Mouse (Mus musculus) midbrain, embryonic 10.5 days (tissue): Measurements from ENCODE around the gene Stk39. TPM values are rescaled to one million over a fixed set of nuclear protein-coding genes. Genes with fewer than 3 reads are reported as not detected.

Experiments used
- DNase-seq: peaks from one replicate; pipeline ENCODE4 v3.0.0-alpha.2; 2017; ENCODE audit warnings: low spot score
- H3K27ac ChIP-seq: fragments of 300-500 bp; sonication (generic); replicated peaks from 2 replicates; pipeline ENCODE4 v1.5.1; 2016; ENCODE audit warnings: mild to moderate bottlenecking
- H3K27me3 ChIP-seq: fragments of 300-500 bp; sonication (generic); 2 replicates; pipeline ENCODE4 v1.6.1; 2016; ENCODE audit warnings: low read depth, mild to moderate bottlenecking; ENCODE audit not compliant: poor library complexity, severe bottlenecking
- H3K36me3 ChIP-seq: fragments of 300-500 bp; sonication (generic); 2 replicates; pipeline ENCODE4 v1.6.1; 2016; ENCODE audit warnings: mild to moderate bottlenecking, moderate library complexity
- H3K4me1 ChIP-seq: fragments of 300-500 bp; sonication (generic); 2 replicates; pipeline ENCODE4 v1.6.1; 2016
- H3K4me3 ChIP-seq: fragments of 300-500 bp; sonication (generic); 2 replicates; pipeline ENCODE4 v1.5.1; 2016; ENCODE audit warnings: mild to moderate bottlenecking, moderate library complexity
- H3K9me3 ChIP-seq: fragments of 300-500 bp; sonication (generic); replicated peaks from 2 replicates; pipeline ENCODE4 v1.6.1; 2016; ENCODE audit warnings: mild to moderate bottlenecking
- WGBS: fragments of 180-500 bp; shearing (Covaris S2); methylation state at CpG from one replicate; pipeline ENCODE4 v1.1.7; 2016; 5-methylcytosine and 5-hydroxymethylcytosine counted together
- polyA plus RNA-seq: library from polyadenylated mRNA; unstranded; fragments of >200 nt; fragmentation: Nextera tagmentation; extraction: Ambion mirVana; gene quantifications from 2 replicates; pipeline ENCODE4 v1.2.1, GENCODE M21; 2016

The Stk39 gene
- polyA plus RNA-seq, 1 experiment from 2014 or later = 30.1 TPM

DNA sequence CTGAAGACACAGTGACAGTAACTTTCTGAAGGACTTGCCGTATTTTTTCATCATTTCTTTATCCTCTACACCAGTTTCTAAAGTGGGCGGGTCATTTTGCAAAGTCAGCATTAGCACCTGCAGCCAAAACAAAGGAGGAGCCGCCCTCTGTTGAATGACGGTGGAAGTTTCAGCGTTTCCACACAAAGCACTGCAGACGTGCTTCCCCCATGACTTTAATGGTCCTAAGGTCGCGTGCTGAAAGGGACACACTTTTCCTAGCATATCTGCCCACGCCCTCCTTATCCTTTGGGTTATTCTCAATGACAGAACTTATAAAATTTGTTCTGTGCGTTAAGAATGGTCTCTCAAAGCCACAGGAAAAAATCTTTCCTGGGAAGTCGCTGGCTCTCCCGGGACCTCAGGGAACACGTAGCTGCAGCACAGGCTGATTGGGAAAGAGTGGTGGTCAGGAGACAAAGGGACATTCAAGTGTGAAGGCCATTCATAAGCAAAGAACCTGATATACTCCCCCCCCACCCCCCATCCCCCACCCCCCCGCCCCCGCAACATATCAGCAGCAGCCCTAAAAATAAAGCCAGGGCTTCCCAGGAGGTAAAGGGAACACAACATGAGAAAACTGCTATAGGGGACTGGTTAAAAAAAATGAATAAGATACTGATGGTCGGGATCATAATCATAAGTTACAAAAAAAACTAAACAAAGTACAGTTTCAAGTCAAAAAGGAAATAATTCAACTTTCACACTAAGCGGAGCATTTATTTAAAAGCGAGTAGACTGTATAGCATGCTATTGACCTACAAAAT lies 105.8 kb downstream of the Stk39 start:
- no peaks in the 10 kb centered on the region for H3K27me3 ChIP-seq
- no peaks in the 10 kb centered on the region for H3K9me3 ChIP-seq
- whole genome bisulfite sequencing = 5% methylated on average over 18 of the region's 18 CpGs
- H3K4me3 ChIP-seq = peak overlapping the region; percentile 52
- H3K36me3 ChIP-seq = no peaks in the 10 kb centered on the region; the same call in 1 of the 2 replicates
- DNase-seq = peak; percentile 71
- peak overlapping the region; percentile 91 for H3K27ac ChIP-seq
- H3K4me1 ChIP-seq = peaks cover 89% of the 10 kb centered on the region

DNA sequence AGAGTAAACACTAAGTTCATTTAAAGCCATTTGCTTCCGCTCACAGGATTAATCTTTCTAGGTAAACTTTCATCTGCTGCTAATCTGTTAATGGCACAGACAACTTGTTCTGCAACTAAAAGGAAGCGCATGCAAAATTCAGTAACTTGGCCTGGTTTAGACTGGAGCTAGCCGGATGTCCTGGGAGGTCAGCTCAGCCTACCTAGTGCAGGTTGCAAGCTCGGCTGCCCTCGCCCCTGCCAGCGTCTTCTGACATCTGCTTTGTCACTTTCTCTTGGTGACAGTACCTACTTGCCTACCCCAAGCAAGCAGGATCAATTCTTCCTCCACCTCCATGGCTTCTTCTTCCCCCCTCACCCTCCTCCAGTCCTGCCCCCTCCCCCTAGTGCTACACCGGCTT lies 106.6 kb downstream of the Stk39 start:
- Histone ChIP-seq H3K4me3 (peak overlapping the region; percentile 52), H3K27me3 (no peaks in the 10 kb centered on the region), H3K27ac (peak overlapping the region; percentile 91), H3K36me3 (no peaks in the 10 kb centered on the region; the same call in 1 of the 2 replicates), H3K4me1 (peaks cover 86% of the 10 kb centered on the region), H3K9me3 (no peaks in the 10 kb centered on the region)
- DNase-seq = peak; percentile 37
- 20% methylated on average over 7 of the region's 7 CpGs for WGBS

- Histone ChIP-seq H3K4me1 (peaks cover 74% of the 10 kb centered on the region), H3K9me3 (no peaks in the 10 kb centered on the region), H3K36me3 (peaks cover 3% of the 10 kb centered on the region), H3K27me3 (no peaks in the 10 kb centered on the region), H3K27ac (peak overlapping the region; percentile 68), H3K4me3 (peak overlapping the region; percentile 36)
- peak; percentile 60 for DNase-seq
- WGBS = 19% methylated on average over 12 of the region's 12 CpGs
Measured at GRCm38 (mm10) chr2:68364181-68364900, 107.7 kb downstream of the Stk39 start.

- WGBS = 85% methylated on average over 4 of the region's 4 CpGs
- H3K27me3 ChIP-seq = no peaks in the 10 kb centered on the region
- no peak for DNase-seq
- peaks cover 66% of the 10 kb centered on the region for H3K4me1 ChIP-seq
- H3K27ac ChIP-seq = no peak overlapping the region
- no peak overlapping the region for H3K4me3 ChIP-seq
- H3K36me3 ChIP-seq = peaks cover 14% of the 10 kb centered on the region
- no peaks in the 10 kb centered on the region for H3K9me3 ChIP-seq
Measured at GRCm38 (mm10) chr2:68363159-68363558, 108.9 kb downstream of the Stk39 start.

GRCm38 (mm10) chr2:68361701-68362100 lies 110.4 kb downstream of the Stk39 start:
- WGBS = 60% methylated on average over 5 of the region's 5 CpGs

DNA sequence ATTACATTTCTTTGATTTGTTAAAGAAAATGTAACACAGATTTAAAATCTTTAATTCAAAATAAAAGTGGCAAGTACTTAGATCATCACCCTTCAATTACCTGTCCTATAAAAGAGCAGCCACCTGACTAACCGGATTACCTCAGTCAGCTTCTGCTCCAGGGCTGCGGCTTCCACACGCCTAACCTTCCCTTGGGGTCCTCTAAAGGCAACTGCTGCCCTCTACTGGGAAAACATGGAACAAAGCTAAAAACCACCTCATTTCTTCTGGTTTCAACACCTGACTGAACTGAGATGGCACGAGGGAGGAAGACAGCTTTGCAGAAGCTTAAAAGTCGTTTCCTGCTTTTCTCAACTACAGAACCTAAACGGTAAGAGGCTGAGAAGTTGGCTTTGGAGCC lies 121.4 kb downstream of the Stk39 start:
- no peaks in the 10 kb centered on the region for H3K27me3 ChIP-seq
- peak; percentile 45 for DNase-seq
- H3K4me1 ChIP-seq = peaks cover 39% of the 10 kb centered on the region
- no peak overlapping the region for H3K27ac ChIP-seq
- no peak overlapping the region for H3K4me3 ChIP-seq
- no peaks in the 10 kb centered on the region for H3K9me3 ChIP-seq
- WGBS = 11% methylated on average over 6 of the region's 6 CpGs
- peaks cover 47% of the 10 kb centered on the region for H3K36me3 ChIP-seq

More at GRCm38 (mm10) chr2:68361701-68362100, 110.4 kb downstream of the Stk39 start:
- peak overlapping the region; percentile 61; the same call in 1 of the 2 replicates for H3K27ac ChIP-seq
- DNase-seq = no peak
- no peaks in the 10 kb centered on the region for H3K27me3 ChIP-seq
- H3K9me3 ChIP-seq = no peaks in the 10 kb centered on the region
- H3K4me3 ChIP-seq = no peak overlapping the region
- peaks cover 52% of the 10 kb centered on the region for H3K4me1 ChIP-seq
- peaks cover 24% of the 10 kb centered on the region for H3K36me3 ChIP-seq

DNA sequence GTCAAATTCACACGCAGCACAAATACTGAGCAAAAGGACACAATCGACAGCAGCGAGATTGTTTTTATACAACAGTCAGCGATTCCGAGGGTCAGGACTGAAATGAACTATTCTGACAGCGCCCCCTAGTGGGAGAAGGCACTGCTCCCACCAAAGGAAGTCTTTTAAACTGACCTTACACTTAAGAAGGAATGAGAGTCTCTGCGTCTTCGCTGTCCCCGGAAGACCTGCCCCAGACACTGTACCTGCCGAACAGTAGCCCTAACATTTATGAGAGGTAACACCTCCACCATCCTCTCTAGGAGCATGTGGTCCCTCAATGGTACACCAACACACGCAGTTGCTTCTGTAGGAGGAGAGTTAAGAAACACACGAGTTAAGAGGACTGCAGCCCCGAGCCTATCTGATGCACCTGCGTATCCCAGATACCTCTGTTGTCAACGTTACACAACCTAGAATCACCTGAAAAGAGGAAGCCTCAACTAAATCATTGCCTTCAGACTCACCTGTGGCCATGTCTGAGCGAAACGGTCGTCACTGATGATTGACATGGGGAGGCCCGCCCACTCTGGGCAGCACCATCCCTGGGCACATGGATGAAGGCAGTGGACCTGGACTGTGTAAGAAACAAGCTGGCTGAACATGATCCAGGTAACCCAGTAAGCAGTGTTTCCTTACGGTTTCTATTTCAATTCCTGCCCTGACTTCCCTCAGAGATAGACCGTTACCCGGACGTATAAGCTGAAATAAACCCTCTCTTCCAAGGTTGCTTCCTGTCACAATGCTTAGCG lies 122.3 kb downstream of the Stk39 start:
- Histone ChIP-seq H3K9me3 (no peaks in the 10 kb centered on the region), H3K27me3 (no peaks in the 10 kb centered on the region), H3K36me3 (peaks cover 49% of the 10 kb centered on the region), H3K4me1 (peaks cover 47% of the 10 kb centered on the region), H3K4me3 (no peak overlapping the region), H3K27ac (peak overlapping the region; percentile 85; the same call in 1 of the 2 replicates)
- DNase-seq = peak; percentile 76
- 61% methylated on average over 24 of the region's 24 CpGs for WGBS

DNA sequence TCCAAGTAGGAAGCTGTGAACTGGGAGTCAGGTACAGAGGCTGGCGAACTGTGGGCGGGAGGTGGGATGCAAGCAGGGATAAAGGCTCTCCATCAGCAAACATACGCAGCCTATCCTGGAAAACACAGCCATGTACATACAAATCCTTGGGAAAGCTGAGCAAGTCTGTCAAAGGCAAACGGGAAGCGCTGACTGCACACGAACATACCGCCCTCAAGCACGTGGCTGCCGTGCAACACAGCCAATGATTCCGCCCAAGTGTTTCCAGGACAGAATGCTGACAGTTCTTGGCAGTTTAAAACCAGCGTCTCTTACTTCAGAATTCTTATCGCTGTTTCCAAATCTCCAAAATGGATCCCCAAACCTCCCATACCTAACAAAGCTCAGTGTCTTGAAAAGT lies 123.1 kb downstream of the Stk39 start:
- Histone ChIP-seq H3K27me3 (no peaks in the 10 kb centered on the region), H3K36me3 (peaks cover 46% of the 10 kb centered on the region), H3K27ac (peak overlapping the region; percentile 85), H3K9me3 (no peaks in the 10 kb centered on the region), H3K4me3 (no peak overlapping the region), H3K4me1 (peaks cover 47% of the 10 kb centered on the region)
- no peak for DNase-seq
- 83% methylated on average over 12 of the region's 12 CpGs for WGBS

DNA sequence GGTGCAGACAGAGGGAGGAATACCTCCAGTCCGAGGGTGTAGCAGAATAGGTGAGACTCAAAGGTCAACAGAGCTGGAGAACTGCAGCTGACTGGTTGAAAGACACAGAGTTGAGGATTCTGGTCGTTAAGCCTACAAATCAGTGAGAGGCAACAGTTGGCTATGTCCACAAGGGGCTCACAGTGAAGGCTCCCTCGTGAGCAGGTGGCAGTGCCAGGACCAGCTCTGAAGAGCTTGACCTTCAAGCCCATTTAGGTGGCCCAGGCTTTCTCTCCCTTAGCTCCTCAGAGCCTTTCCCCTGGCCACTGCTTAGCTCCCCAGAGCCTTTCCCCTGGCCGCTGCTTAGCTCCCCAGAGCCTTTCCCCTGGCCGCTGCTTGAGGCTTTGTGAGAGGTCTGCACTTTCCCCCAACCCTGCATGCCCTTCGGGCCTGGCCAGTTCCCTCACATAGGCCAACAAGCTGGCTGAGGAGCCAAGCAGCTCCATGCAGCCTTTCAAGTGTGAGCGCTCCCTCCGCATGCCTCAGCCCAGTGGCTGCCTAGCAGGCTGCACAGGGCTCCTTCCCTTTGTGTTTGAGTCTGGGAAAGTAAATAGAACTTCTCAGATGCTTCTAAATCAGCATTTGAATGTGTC lies 125.3 kb downstream of the Stk39 start:
- WGBS = 27% methylated on average over 8 of the region's 8 CpGs
- H3K36me3 ChIP-seq = peaks cover 46% of the 10 kb centered on the region
- DNase-seq = peak; percentile 66
- H3K4me1 ChIP-seq = peaks cover 47% of the 10 kb centered on the region
- no peaks in the 10 kb centered on the region for H3K27me3 ChIP-seq
- H3K9me3 ChIP-seq = no peaks in the 10 kb centered on the region
- no peak overlapping the region for H3K4me3 ChIP-seq
- H3K27ac ChIP-seq = peak overlapping the region; percentile 85

DNA sequence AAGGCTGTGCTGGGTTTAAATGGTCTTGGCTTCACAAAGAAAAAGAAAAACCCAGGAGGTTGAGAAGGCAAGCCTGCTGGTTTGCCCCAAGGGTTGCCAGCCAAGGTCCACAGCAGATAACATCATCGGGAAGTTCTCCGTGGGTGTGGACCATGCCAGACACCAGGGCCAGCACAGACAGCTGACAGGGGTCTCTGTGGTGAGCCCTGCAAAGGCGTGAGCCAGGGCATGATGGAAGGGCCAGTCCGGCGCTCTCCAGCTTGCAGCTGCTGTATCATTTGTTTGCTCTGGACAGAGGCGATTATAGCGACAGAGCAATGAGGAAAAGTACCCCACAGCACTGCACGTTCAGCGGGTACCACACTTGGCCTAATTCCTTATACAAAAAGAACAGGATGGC lies 126.8 kb downstream of the Stk39 start:
- Histone ChIP-seq H3K4me3 (no peak overlapping the region), H3K9me3 (no peaks in the 10 kb centered on the region), H3K27me3 (no peaks in the 10 kb centered on the region), H3K4me1 (peaks cover 47% of the 10 kb centered on the region), H3K27ac (peak overlapping the region; percentile 75), H3K36me3 (peaks cover 49% of the 10 kb centered on the region)
- WGBS = 79% methylated on average over 9 of the region's 9 CpGs
- DNase-seq = no peak

GRCm38 (mm10) chr2:68343751-68344150 lies 128.3 kb downstream of the Stk39 start:
- Histone ChIP-seq H3K36me3 (peaks cover 50% of the 10 kb centered on the region), H3K4me3 (no peak overlapping the region), H3K4me1 (peaks cover 39% of the 10 kb centered on the region), H3K27me3 (no peaks in the 10 kb centered on the region), H3K27ac (no peak overlapping the region), H3K9me3 (no peaks in the 10 kb centered on the region)
- 92% methylated on average over 4 of the region's 4 CpGs for WGBS
- no peak for DNase-seq

DNA sequence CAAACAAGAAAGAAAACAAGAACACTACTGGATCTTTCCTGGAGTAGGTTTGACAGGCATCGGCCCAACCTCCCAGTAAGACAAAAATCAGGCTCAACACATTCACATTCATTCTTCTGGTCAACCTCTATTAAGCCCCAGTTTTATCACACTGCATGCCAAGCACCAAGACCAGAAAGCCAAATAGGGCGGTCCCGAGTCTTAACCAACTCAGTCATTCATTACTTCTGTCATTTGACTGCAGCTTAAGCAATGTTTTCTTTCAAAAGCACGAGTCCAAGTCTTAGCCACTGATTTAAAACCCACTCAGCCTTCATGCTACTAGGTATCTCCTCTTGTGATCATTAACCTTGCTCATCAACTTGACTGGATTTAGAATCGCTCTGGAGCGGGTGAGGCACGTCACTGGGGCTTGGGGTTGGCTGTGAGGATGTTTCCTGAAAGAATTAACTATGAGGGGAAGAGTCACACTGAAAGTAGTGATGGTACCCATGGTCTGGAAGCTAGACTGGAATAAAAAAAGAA lies 129.9 kb downstream of the Stk39 start:
- no peak overlapping the region for H3K27ac ChIP-seq
- H3K4me1 ChIP-seq = peaks cover 23% of the 10 kb centered on the region
- no peaks in the 10 kb centered on the region for H3K27me3 ChIP-seq
- 89% methylated on average over 7 of the region's 7 CpGs for WGBS
- H3K9me3 ChIP-seq = no peaks in the 10 kb centered on the region
- no peak overlapping the region for H3K4me3 ChIP-seq
- H3K36me3 ChIP-seq = peaks cover 50% of the 10 kb centered on the region
- DNase-seq = no peak
